Mouse (Mus musculus) myocyte (in vitro differentiated cells): ENCODE measurements around the gene Fubp1. TPM values are rescaled to one million over a fixed set of nuclear protein-coding genes. Genes with fewer than 3 reads are reported as not detected.

Experiments used
- H3K27me3 ChIP-seq: one replicate; pipeline ENCODE4 v1.6.1; 2011; ENCODE audit not compliant: control insufficient read depth, insufficient read depth, insufficient read length
- H3K36me3 ChIP-seq: one replicate; pipeline ENCODE4 v1.6.1; 2011; ENCODE audit not compliant: control insufficient read depth, insufficient read depth
- H3K4me2 ChIP-seq: one replicate; pipeline ENCODE4 v1.6.1; 2011; ENCODE audit warnings: low read depth, control low read depth
- H3K4me3 ChIP-seq: one replicate; pipeline ENCODE4 v1.5.1; 2011; ENCODE audit warnings: mild to moderate bottlenecking, control low read depth, moderate library complexity
- H3K79me2 ChIP-seq: one replicate; pipeline ENCODE4 v1.6.1; 2011; ENCODE audit not compliant: control insufficient read depth, insufficient read depth
- H3ac ChIP-seq: one replicate; pipeline ENCODE4 v1.6.1; 2011; ENCODE audit not compliant: control insufficient read depth, insufficient read length
- CEBPB ChIP-seq: IDR thresholded peaks from 2 replicates; pipeline ENCODE4 v1.6.1; 2011; ENCODE audit warnings: mild to moderate bottlenecking, moderate library complexity; ENCODE audit not compliant: poor library complexity, insufficient read depth, severe bottlenecking
- E2F4 ChIP-seq: IDR thresholded peaks from one replicate; pipeline ENCODE4 v1.6.1; 2011; ENCODE audit warnings: mild to moderate bottlenecking, control low read depth, moderate library complexity; ENCODE audit not compliant: insufficient read depth
- MAX ChIP-seq: IDR thresholded peaks from one replicate; pipeline ENCODE4 v1.6.1; 2011; ENCODE audit warnings: low read depth, mild to moderate bottlenecking, control low read depth
- MYOD1 ChIP-seq, 3 experiments: IDR thresholded peaks; one replicate each; pipeline ENCODE4 v1.6.1; 2011; ENCODE audit warnings: control low read depth in 2 of 3, low read depth in 2 of 3, mild to moderate bottlenecking in 2 of 3, moderate library complexity in 1 of 3; ENCODE audit not compliant: insufficient read length in 2 of 3, control insufficient read depth in 1 of 3
- MYOG ChIP-seq, 3 experiments: IDR thresholded peaks; one replicate each; pipeline ENCODE4 v1.6.1; 2011; ENCODE audit warnings: control low read depth in 2 of 3, low read depth in 2 of 3, mild to moderate bottlenecking in 2 of 3; ENCODE audit not compliant: insufficient read length in 2 of 3, control insufficient read depth in 1 of 3, insufficient read depth in 1 of 3
- POLR2A ChIP-seq: IDR thresholded peaks from one replicate; pipeline ENCODE4 v1.6.1; 2011; ENCODE audit warnings: low read depth, mild to moderate bottlenecking, control low read depth, moderate library complexity; ENCODE audit not compliant: insufficient read length
- POLR2AphosphoS2 ChIP-seq: IDR thresholded peaks from one replicate; pipeline ENCODE4 v1.6.1; 2011; ENCODE audit warnings: low read depth, control low read depth; ENCODE audit not compliant: insufficient read length
- REST ChIP-seq: IDR thresholded peaks from one replicate; pipeline ENCODE4 v1.6.1; 2011; ENCODE audit warnings: mild to moderate bottlenecking, control low read depth, moderate library complexity; ENCODE audit not compliant: insufficient read depth, insufficient read length
- SRF ChIP-seq: IDR thresholded peaks from one replicate; pipeline ENCODE4 v1.6.1; 2011; ENCODE audit warnings: low read depth; ENCODE audit not compliant: control insufficient read depth, insufficient read length
- TCF12 ChIP-seq: IDR thresholded peaks from one replicate; pipeline ENCODE4 v1.6.1; 2011; ENCODE audit warnings: mild to moderate bottlenecking, control low read depth; ENCODE audit not compliant: poor library complexity, insufficient read depth, severe bottlenecking
- TCF3 ChIP-seq: IDR thresholded peaks from one replicate; pipeline ENCODE4 v1.6.1; 2011; ENCODE audit warnings: low read depth, control low read depth; ENCODE audit not compliant: insufficient read length
- USF1 ChIP-seq: IDR thresholded peaks from one replicate; pipeline ENCODE4 v1.6.1; 2011; ENCODE audit warnings: low read depth, mild to moderate bottlenecking, control low read depth, moderate library complexity
- polyA plus RNA-seq: library from polyadenylated mRNA; unstranded; fragments of >200 nt; fragmentation: generic; extraction: Trizol; gene quantifications from one replicate; pipeline ENCODE4 v1.2.1, GENCODE M21; 2012; ENCODE audit warnings: missing spikeins

Gene Fubp1
- polyA plus RNA-seq, 1 experiment: 27.9 TPM

DNA sequence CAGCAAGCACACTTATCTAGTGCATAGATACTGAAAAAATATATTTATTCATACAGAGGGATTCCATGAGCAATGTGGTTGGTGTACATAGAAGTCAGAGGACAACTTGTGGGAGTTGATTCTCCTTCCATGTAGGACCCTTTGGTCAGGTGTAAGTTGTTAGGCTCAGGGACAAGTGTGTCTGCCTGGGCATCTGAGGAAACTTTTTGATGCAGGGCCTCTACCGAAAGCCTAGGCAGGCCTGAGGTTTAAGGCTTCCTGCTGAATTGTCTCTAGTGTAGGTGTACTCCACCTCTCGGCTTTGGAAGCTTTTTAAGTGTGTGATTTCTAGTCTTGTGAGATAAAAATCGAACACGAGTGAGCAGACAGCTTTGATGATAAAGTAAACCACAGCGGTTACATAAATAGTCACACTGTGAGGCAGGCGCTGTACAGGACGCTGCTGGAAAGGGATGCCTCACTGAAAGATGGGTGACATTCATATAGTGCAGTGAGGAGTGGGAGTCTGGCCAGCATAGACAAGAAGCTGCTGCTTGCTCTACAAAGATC lies 1.6 kb downstream of the Fubp1 start:
- Histone ChIP-seq H3K36me3 (peaks cover 15% of the 10 kb centered on the region), H3K79me2 (peaks cover 77% of the 10 kb centered on the region), H3ac (no peak overlapping the region), H3K4me2 (peak overlapping the region; percentile 86), H3K4me3 (peak overlapping the region; percentile 64), H3K27me3 (no peaks in the 10 kb centered on the region)
- TF ChIP-seq REST (no peak), E2F4 (no peak), CEBPB (no peak), MAX (no peak), SRF (no peak), POLR2AphosphoS2 (no peak), MYOD1 (IDR thresholded peaks at IDR 0.05; ENCODE audit: control insufficient read depth in 1 of 3, insufficient read length in 2 of 3, low read depth in 2 of 3) (no peak), MYOG (IDR thresholded peaks at IDR 0.05; ENCODE audit: control insufficient read depth in 1 of 3, insufficient read depth in 1 of 3, insufficient read length in 2 of 3, low read depth in 2 of 3) (no peak), TCF3 (no peak), USF1 (no peak), POLR2A (no peak)

DNA sequence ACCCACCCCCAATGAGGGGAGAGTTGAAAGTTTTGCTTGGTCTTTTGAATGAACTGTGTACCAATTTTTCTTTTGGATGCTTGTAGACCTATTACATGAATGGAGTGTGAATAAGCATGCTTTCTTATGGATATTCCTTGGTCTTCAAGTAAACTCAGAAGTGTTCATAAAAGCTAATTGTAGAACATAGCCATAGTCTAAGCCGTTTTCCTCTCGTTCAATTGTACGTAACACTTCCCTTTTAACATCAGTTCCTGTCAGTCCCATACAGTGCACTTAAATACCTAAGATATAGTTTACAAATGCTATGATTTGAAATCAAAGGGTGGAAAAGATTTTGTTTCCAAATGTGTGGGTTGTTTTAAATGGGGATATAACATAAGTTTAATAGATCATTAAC lies 3.2 kb downstream of the Fubp1 start:
- Histone ChIP-seq H3K27me3 (no peaks in the 10 kb centered on the region), H3K36me3 (peaks cover 31% of the 10 kb centered on the region), H3ac (no peak overlapping the region), H3K79me2 (peaks cover 88% of the 10 kb centered on the region), H3K4me2 (peak overlapping the region; percentile 86), H3K4me3 (no peak overlapping the region)
- no peak for TF ChIP-seq MAX
- TF ChIP-seq E2F4: no peak
- no peak for TF ChIP-seq POLR2A
- no peak for TF ChIP-seq POLR2AphosphoS2
- TF ChIP-seq USF1: no peak
- no peak for TF ChIP-seq CEBPB
- no peak for TF ChIP-seq SRF
- TF ChIP-seq MYOD1 (IDR thresholded peaks at IDR 0.05; ENCODE audit: control insufficient read depth in 1 of 3, insufficient read length in 2 of 3, low read depth in 2 of 3): no peak
- TF ChIP-seq TCF3: no peak
- no peak for TF ChIP-seq MYOG (IDR thresholded peaks at IDR 0.05; ENCODE audit: control insufficient read depth in 1 of 3, insufficient read depth in 1 of 3, insufficient read length in 2 of 3, low read depth in 2 of 3)

DNA sequence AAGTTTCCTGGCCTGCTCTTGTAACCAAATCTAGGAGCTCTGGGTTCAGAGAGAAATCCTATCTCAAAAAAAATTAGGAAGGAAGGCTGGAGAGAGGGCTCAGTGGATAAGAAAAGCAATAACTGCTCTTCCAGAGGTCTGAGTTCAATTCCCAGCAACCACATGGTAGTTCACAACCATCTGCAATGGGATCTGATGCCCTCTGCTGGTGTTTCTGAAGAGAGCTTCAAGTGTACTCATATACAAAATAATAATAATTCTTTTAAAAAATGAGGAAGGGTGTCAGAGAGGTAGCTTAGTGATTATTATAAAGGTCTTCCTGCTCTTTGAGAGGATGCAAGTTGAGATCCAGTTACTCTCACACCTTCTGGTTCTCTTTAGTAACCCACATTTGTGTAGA lies 14.7 kb downstream of the Fubp1 start:
- no peak overlapping the region for H3ac ChIP-seq
- no peak overlapping the region for H3K4me2 ChIP-seq
- peaks cover 20% of the 10 kb centered on the region for H3K79me2 ChIP-seq
- H3K36me3 ChIP-seq: peaks cover 95% of the 10 kb centered on the region
- no peaks in the 10 kb centered on the region for H3K27me3 ChIP-seq
- TF ChIP-seq TCF3 (no peak), SRF (no peak), TCF12 (no peak), USF1 (no peak), POLR2A (no peak), REST (no peak)
- H3K4me3 ChIP-seq: no peak overlapping the region

DNA sequence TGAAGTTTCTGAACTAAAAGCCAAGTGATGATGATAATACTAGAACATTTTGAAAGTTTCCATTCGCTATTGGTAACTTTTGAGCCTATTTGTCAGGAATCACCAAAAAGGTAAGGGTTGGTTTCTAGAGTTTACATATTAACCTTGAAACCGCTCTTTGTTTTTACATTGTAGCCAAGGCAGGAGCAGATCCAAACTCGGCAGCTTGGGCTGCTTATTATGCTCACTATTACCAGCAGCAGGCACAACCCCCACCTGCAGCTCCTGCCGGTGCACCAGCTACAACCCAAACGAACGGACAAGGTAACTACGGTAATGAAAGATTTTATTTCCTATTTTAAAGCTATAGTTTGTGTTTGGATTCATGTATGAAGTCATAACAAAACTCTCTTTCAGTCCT lies 15.7 kb downstream of the Fubp1 start:
- no peaks in the 10 kb centered on the region for H3K27me3 ChIP-seq
- TF ChIP-seq MYOD1 (IDR thresholded peaks at IDR 0.05; ENCODE audit: control insufficient read depth in 1 of 3, insufficient read length in 2 of 3, low read depth in 2 of 3) (no peak), SRF (no peak)
- H3K36me3 ChIP-seq: peaks cover 93% of the 10 kb centered on the region

DNA sequence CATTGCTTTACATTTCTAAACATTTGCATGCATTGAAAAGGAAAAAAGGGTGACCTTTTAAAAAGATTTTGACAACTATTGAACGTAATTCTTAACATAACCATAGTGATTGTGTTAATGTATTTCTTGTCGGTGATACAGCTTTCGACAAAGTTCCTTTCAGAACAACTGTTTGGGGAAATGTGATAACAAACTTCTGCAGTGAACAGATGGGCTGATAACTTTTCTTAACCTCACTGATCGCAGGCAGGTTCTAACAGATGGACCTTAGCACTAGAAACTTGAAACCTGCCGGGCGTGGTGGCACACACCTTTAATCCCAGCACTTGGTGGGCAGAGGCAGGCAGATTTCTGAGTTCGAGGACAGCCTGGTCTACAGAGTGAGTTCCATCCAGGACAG lies 18.6 kb downstream of the Fubp1 start:
- TF ChIP-seq MYOD1 (IDR thresholded peaks at IDR 0.05; ENCODE audit: control insufficient read depth in 1 of 3, insufficient read length in 2 of 3, low read depth in 2 of 3): no peak
- no peak for TF ChIP-seq REST
- no peak for TF ChIP-seq MAX
- TF ChIP-seq E2F4: no peak
- no peak for TF ChIP-seq TCF12
- TF ChIP-seq POLR2AphosphoS2: no peak
- no peak for TF ChIP-seq CEBPB
- H3K36me3 ChIP-seq: peaks cover 91% of the 10 kb centered on the region
- no peak overlapping the region for H3K4me2 ChIP-seq
- peaks cover 20% of the 10 kb centered on the region for H3K79me2 ChIP-seq
- H3K4me3 ChIP-seq: no peak overlapping the region
- H3K27me3 ChIP-seq: no peaks in the 10 kb centered on the region
- no peak overlapping the region for H3ac ChIP-seq

More for the DNA sequence above, 15.7 kb downstream of the Fubp1 start:
- H3K79me2 ChIP-seq: peaks cover 20% of the 10 kb centered on the region
- H3ac ChIP-seq: no peak overlapping the region
- no peak overlapping the region for H3K4me2 ChIP-seq
- no peak overlapping the region for H3K4me3 ChIP-seq
